20 mouse cellular contexts compared by ENCODE assay signal in genomic region chr1:192879086-192879580, GRCm38 (mm10). TPM values are rescaled to one million over a fixed set of nuclear protein-coding genes. Genes with fewer than 3 reads are reported as not detected.
DNase-seq lines count a peak whose midpoint lies in the region.
"Had no signal": no experiment of that assay in that cellular context is flagged by ENCODE, and none has a peak within 500 bp of the region (broad histone marks: within the 10 kb centered on the region; RNA-seq: fewer than 3 reads in every experiment).

No protein-coding gene starts in this region.

- intact Hi-C loops in gastrocnemius, postnatal 36 days (cut with DNase I): no loop called here

- peak; percentile 25 to 86 for DNase-seq in adrenal gland, adult (ENCODE audit: inconsistent age in 2 of 2, low spot score in 1 of 2)
- no peak for DNase-seq in adrenal gland, postnatal 4 days (ENCODE audit: low spot score in 2 of 2)
- peak; percentile 71 for DNase-seq in adrenal gland, adult 2 months
- peak; percentile 27 for DNase-seq in adrenal gland, postnatal 10 days
- DNase-seq in adrenal gland, postnatal 25 days: peak; percentile 13
- DNase-seq in kidney, postnatal 36 days: no peak
- DNase-seq in layer of hippocampus, postnatal 36 days: no peak
- DNase-seq in gastrocnemius, postnatal 36 days: no peak
- DNase-seq: B cell, adult 2 months; cerebellum, adult 11-12 months; cerebellum, adult 2 months; cerebellum, adult 9-11 months; cerebellum, postnatal 14 days; cerebellum, postnatal 36 days; forebrain, postnatal 0 days had no signal

RNA-seq across cellular contexts. Expression of gene Sertad4, which starts 23.6 kb away (rescaled TPM):
- total RNA-seq in adrenal gland, postnatal 4 days (2021): 10 to 100 TPM; 19.5 to 21.8 TPM
- 1 to 10 TPM; 4.4 to 7.9 TPM for total RNA-seq in adrenal gland, adult 2 months (2021)
- polyA plus RNA-seq in adrenal gland, adult 2 months (2012; rRNA removed): 4.1 and 5.2 TPM in 2 replicates
- total RNA-seq in adrenal gland, postnatal 10 days (2021): 1 to 10 TPM; 7.9 to 9.3 TPM
- total RNA-seq in adrenal gland, postnatal 25 days (2021): 10.1 and 18.8 TPM in 2 replicates
- total RNA-seq in layer of hippocampus, postnatal 36 days (2021): 10 to 100 TPM; 12.5 to 14.9 TPM
- total RNA-seq in gastrocnemius, postnatal 36 days (2021): 1 to 10 TPM; 3.4 to 3.7 TPM
- total RNA-seq: CH12.LX; common myeloid progenitor, adult 5-6 weeks had no signal
- polyA plus RNA-seq: activated CD4-positive, CD25-positive, alpha-beta regulatory T cell, adult 4 months; CD4-positive, CD25-positive, alpha-beta regulatory T cell, adult 4 months; G1E had no signal

Comparison
In these comparisons a context has a peak if more than half of its experiments do, and no peak if none do; other contexts are left out.
1. DNase-seq: peak in adrenal gland, adult (2 of 2), adrenal gland, adult 2 months (single experiment), adrenal gland, postnatal 10 days (single experiment) and adrenal gland, postnatal 25 days (single experiment); none in adrenal gland, postnatal 4 days (0 of 2), kidney, postnatal 36 days (0 of 2), layer of hippocampus, postnatal 36 days (0 of 2) and gastrocnemius, postnatal 36 days (0 of 2).